Mouse (Mus musculus): ENCODE data around the gene Foxn4.
A peak's percentile ranks its signal among the peaks of the same experiment; 100 is the strongest.

The Foxn4 gene

DNA sequence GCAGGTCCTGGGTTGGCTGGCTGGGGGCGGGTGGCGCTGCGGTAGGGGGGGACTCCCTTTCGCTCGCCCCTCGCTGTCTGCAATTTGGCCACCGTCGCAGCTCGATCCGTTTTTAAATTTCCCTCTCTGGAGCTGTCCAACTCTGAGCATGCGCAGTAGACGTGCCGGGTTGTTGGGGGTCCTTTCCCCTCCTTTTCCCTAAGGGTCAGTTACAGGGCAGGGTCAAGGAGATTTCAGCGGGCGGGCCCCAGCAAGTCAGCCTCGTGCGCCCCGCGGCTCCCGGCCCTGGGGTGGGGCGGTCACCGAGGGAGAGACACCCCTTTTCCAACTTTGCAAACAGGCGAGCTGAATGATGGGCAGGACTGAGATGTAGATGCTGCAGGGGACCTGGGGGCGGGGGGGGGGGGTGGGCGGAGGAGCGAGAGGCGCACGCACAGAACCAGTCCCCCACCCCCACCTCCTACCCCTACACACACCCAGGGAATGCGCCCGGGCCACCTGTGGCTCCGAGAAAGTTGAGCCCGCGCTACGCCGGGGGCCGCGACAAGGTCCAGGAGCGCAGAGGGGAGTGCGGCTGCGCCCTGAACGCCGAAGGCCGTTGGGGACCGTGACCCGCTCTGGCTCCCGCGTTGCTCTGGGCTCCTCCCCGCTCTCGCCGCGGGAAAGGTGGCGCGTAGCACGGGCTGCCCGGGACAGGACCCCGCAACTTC is at the start of gene Foxn4:
Gene Foxn4, minus strand, starts transcription at position 115 of the 710 bp plus-strand sequence.
- no peak for DNase-seq

DNA sequence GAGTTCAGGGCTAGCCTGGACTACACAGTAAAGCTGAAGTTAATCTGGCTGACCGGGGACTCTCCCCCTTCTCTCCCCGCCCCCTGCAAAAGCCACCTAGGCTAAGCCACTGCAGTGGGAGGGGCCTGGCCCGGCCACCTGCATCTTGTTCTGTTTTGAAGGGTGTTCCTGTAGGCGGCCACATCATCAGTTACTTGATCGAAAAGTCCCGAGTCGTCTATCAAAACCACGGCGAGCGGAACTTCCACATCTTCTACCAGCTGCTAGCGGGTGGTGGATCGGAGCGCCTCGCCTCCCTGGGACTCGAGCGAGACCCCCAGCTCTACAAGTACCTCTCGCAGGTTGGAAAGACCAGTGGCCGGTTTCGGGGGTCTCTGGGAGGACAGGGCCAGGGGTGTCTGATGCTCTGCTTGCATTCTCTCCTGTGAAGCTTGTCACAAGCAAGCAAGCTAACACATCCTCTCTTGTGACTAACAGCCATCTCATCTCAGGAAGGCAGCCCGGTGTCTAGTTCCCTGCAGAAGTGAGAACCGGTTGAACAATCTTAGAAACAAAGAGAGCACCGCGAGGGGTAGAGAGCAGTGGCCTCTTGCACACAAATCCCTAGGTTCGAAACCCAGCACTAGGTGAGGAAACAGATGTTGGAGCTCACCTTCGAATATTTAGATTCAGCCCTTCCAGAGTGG is 49.6 kb upstream of the Foxn4 start:
- DNase-seq: no peak

DNA sequence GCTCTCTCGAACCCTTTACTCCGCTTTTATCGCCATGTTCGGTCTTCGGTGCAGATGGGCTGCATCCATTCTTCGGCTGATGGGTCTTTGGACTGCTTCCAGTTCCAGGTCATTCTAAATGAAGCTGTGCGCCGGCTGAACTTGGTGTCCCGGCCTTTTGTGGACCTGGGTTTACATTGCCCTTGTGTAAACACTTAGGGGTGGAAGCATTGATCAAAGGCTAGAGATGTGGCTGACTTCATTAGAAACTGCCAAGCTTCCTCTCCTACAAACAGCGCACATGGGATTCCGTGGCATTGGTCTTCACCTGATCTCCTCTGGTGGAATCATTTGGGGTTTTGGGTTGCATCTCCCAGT is 36.1 kb upstream of the Foxn4 start:
- DNase-seq: no peak

DNA sequence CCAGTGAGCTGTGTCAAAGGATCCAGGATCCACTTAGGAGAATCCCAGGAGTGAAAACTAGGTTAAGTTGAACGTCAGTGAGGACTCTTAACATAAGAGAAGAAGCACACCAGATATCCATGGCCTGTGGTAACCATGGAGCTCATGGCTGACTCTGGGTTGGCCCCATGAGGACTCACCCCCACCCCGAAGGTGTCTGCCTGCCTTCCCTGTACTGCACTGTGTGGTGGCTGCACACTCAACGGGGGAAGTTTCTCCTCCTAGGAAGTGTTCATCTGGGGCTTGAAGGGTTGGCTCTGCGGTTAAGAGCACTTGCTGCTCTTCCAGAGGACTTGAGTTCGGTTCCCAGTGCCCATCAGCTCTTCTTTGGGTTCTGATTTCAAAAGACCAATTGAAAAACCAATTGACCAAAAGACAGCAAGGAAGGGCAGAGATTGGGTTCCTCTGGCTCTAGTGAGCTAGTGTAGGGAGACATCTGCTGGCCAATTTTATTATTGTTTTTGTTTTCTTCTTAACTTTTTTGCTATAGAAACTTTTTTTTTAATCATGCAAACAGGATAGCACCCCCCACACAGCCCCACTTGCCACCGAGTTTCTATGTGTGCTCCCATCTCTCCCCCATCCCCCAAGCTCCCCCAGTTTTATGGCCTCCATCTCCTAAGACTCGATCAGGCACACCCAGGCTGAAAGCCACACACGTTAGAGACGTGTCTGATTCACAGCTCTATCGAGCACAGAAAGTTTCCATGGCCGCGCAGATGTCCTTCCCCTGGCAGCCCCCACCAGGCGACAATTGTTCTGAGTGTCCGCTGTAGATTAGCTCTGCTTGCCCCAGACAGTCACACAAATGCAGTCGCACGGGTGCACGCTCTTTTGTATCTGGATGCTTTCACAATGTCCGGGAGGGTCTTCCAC is 35.4 kb upstream of the Foxn4 start:
- DNase-seq: peak; percentile 7 to 25

DNA sequence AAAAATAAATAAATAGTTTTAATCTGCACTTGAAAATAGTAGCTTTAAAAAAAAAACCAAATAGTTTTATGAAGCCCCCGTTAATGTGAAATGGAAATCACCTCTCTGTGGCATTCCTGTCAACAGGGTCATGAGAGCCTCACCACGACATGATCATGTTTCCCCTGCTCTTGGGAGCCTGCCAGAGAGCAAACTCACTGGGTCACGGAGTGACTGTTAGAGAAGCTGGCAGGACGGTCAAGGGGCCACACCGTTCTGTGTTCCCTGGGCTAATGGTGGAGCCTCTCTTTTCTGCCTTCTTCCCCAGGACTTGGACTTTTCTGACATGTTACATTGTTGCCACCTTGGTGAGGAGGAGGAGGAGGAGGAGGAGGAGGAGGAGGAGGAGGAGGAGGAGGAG is 32.9 kb upstream of the Foxn4 start:
- DNase-seq: no peak

DNA sequence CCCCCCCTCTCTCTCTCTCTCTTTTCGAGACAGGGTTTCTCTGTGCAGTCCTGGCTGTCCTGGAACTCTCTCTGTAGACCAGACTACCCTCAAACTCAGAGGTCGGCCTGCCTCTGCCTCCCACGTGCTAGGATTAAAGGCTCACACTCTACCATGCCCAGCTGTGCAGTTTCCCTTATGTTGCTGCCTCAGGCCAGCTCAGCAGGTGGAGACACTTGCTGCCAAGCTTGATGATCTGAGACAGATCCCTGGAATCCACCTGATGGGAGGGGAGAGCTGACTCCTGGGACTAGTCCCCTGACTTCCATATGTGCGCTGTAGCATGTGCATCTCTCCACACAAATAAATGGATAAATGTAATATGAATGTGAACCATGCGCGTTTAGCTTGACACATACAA is 29.6 kb upstream of the Foxn4 start:
- no peak for DNase-seq

DNA sequence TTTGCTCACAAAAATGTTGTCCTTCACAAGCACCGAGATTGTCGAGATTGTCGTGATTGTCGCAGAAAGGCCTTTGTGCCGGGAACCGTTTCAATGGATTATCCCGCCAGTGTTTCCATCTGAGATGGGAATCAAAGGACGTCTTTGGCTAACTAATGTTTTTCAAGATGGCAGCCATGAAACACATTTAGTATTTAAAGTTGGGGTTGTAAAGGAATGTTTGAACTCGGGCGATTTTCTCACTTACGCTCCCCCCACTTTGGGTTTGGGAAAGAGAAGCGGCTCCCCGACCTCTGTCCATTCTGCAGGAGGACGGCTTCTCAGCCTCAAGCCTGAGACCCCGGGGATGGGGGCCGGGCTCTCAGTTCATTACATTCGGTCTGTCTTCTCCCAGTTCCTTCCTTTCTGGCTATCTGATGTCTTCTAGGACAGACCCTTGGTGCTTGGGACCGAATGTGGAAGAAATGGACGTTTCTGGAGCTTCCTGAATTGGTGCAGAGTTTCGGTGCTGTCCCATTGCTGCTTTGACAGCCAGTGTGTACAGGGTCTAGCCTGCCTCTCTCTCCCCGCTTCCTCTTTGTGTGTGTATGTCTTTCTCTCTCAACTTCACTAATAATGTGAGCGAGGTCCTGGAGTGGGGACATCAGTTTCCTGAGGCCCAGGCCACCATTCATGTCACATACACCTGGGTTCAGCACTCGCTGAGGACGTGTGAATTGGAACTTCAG is 26.4 kb upstream of the Foxn4 start:
- no peak for DNase-seq

DNA sequence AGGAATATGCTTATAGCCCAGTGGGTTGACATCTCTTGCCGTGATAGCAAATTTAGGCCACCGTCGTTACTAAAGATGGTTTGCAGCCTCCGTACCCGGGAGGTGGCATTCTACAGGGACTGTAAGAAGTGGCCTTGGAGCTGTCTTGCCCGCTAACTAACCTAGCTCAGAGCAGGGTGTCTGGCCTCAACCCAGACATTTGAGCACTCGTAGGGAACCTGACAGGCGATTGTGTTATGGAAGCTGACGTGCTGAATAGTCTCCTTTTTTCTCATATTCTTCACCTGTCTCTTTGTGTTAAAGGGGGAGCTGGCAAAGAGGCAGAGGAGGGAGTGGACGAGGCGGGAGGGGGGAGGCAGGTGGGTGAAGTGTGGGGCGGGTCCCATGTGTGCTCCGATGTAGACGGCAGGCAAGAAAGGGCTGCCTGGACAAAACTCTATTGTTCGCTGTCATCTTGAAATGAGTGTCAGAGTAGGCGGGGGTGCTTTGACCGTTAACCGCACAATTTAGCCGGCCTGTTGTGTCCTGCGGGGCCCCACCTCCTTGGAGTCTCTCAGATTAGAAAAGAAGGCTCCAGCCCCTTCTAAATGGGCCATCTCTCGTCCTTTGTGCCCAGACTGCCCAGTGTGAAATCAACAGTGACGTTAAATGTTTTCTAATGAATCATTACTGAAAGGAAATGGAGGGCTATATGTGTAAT is 25.7 kb upstream of the Foxn4 start:
- DNase-seq: no peak

DNA sequence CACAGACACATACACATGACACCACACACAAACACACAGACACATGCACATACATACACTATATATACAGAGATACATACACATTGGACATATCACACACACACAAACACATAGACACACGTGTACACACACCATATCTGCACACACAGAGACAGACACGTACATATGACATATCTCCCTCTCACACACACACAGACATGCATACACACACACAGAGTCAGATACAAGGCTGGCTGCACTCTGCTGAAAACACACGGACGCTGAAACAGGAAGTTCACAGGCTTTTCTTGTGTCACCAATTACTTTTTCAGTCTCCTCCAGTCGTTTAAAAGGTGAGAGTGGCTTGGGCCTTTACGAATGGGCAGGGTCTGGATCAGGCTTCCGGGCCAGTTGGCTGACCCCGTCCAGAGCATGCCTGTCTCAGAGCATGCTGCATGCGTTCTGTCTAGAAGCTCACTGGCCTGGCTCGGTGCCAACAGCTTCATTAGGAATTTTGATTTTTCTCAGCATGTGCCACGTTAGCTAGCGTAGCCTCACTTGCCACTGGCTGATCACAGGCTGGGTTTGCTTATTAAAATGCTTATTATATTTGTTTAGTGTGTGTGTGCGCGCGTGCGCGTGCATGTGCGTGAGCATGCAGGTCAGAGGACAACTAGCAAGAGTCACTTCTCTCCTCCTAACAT is 24.7 kb upstream of the Foxn4 start:
- DNase-seq: peak in 1 of 2 experiments; percentile 31

DNA sequence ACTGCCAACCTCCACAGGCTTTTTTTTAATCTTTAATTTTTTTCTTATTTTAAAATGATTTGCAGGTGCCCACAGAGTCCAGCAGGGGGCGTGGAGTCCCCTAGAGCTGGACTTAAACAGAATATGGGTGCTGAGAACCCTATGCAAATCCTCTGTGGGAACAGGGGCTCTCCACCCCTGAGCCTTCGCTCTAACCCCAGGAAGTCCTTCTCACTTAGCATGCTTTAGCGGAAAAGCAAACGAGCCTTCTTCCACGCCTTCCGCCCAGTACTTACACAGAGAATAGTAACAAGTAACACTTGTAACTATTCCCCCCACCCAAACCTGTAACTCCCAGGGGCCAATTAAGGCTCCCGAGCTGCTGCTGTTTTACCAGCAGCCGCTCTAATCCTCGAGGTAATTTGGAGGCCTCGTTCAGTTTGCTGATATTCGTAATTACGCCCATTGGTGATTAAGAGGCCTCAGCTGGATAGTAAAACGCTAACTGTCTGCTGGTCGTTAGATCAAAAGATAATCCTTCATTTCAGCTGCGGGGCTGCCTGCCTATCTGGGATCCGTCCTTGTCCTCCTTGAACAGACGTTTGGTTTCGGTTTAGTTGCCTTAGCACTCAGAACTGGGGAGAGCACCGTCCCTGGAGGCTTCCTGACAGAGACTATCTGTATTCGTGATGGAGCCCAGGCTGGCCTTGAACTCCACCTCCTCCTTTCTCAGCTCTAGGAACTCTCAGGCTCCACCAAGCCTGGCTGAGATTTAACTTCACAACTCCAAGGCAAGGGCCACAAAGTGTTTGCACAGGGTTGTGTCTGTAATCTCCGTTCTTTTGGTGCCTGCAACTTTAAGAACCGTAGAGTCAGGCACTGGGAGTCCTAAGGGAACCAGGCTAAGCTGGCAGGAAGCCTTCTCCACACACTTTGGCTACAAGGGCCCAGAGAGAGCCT is 23.4 kb upstream of the Foxn4 start:
- DNase-seq: peak in 1 of 2 experiments; percentile 6

DNA sequence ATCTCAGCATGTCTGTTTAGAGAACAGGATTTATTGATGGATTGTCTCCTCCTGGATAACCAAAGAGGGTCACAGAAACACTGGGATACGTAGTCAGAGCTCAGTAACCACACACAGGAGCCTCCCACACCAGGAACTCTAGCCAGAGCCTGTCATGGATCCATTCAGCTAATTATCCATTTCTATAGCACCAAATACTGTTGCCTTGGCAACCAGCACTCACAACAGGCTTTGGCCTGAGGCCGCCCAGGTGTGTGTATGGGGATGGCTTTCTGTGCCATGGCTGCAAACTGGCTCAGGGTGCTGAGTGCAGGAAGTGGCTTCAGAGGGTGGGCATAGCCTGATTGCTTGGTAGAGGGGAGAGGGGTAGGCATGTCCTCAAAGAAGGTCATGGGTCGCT is 16.4 kb upstream of the Foxn4 start:
- DNase-seq: no peak

DNA sequence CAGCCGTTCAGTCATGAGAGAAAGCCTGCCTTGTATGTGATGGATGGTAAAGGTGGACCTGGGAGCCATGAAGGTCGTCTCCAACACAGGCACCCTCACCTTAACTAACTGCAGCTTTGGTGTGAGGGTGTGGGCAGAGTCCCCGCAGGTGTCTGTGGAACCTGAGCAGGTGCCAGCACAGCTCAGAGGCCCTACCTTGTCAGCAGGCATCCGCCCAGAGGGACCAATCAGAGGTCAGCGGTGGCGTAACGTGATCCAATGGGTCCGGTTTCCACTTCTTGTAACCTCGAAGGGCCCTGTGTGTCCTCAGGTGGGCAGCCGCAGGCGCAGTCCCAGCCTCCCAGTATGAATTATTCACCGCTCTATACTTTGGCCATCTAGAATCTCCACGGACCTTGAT is 15.3 kb upstream of the Foxn4 start, which contains the start of gene Myo1h:
Gene Myo1h, plus strand, starts transcription at position 293 of the 400 bp plus-strand sequence.
- DNase-seq: no peak

DNA sequence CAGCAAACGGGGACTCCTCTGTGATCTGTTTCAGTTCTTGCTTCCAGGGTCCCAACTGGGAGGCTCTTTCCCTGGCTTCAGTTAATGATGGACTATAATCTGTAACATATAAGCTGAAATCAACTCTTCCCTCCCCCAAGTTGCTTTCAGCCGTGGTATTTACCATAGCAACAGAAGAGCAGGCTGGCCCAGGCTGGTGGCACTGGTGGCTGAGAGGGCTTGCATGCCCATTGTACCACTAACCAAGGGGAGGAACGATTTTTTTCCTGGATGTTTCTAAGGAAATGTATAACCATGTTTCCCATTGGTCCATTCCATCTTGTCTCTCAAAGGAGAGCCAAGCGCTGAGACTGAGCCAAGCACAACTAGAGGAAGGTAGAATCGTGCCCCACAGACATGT is 14.8 kb upstream of the Foxn4 start:
- DNase-seq: no peak

DNA sequence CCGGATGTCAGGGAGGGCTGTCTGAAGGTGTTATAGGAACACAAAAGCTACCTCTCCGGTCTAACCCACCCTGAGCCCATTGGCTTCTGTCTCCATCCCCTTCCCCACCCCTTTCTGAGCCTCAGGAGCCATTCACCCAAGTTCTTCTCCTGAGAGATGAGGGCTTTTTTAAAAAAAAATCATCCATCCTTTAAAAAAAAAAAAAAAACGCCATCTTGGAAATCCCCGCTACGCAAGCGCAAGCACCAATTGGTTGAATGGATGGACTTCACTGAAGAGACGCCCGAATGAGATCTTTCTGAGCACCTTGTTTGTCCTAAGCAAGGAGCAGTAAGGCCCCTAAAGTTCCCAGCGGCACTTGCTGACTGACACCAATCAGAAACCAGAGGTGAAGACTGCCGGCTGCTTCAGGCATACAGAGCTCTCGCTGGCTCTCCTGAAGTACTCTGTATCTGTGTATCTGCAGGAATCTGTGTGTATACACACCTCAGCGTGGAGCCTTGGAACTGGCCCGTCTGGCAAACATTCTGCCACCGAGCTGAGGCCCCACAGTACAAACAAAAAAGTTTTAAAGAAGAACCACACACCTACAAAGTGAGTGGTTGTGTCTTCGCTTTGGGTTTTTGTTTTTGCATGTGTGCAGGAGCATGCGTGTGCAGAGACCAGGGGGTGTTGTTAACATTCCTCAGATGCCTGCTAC is 13.4 kb upstream of the Foxn4 start:
- DNase-seq: no peak

DNA sequence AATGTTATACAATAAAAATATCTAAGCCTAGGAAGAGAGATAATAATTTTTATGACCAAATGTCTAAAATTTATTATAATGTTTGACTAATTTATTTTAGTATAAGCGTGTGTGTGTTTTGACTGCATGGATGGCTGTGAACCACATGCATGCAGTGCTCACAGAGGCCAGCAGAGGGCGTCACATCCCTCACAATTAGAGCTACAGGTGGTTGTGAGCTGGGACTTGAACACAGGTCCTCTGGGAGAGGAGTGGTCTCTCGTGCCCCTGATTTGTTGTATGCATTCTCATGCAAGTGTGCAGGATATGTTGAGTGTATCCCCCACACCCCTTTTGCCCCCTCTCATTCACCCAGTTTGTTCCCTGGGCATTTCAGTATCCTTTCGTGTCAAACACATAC is 12.5 kb upstream of the Foxn4 start:
- DNase-seq: no peak

DNA sequence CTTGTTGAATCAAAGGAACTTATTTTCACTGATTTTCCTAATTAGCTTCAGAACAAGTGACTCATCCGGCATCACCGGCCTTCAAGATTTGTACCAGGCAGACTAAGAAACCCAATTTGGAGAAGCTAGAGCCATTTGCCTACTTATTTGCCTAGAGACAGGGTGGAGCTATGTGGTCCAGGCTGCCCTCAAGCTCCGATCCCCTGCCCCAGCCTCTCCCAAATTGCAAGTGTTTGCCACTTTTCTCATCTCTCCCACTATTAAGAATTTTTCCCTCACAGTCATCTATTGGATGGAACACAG is 11.7 kb upstream of the Foxn4 start:
- no peak for DNase-seq

DNA sequence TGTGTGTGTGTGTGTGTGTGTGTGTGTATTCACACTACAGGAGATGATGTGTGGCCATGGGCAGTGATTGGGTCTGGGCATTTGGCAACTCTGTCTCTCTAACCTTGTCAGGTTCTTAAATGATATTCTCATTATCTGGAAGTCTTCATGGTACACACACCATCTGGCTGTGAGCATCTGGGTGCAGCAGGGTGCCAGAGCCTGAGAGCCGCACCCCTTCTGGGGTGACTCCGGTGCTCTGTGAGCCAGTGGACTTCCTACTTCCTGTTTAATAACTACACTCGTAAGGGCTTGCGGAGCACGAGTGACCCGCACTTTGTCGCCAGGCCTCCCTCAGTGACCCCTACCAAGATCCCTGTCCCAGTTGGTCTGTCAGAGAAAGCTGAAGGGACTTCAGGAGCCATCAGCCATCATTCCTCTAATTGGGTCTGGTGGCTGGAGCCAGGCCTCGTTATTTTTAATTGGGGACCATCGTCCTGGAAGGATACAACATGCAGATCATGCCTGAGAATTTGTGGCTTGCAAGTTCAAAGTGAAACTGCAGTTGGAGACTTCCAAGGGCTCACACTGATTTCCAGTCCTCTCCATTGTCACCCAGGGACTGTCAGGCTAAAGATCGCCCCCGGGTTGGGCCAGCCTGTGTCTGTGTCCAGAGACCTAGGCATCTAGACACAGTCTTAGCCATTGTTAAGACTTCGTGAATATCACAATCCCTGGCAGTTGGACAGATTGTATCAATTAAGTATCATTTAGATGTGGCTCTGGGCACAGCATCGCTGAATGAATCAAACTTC is 11.2 kb upstream of the Foxn4 start:
- DNase-seq: no peak

DNA sequence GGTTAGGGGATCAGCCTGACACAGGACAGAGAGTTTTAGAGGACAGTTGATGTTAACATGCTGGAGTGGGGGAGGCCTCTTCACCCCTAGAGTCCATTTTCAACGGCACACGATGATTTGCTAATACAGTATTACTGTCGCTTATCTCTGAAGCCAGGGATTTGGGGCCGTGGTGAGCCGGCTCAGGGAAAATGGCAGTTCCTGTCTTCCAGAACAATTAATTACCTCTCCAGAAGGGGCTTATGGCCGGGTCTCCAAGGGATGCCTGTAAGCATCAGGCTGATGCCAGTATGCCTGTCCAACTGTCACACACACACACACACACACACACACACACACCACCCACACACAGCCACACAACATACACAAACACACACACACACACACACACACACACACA is 8.7 kb upstream of the Foxn4 start:
- no peak for DNase-seq

Data from kidney, postnatal 36 days (tissue).